Mouse (Mus musculus) liver, adult 2 months (tissue): ENCODE results near the gene Cdc34.

Experiments
- CTCF ChIP-seq: fragments of 200-500 bp; IDR thresholded peaks from 2 replicates; pipeline ENCODE4 v1.5.1; 2011; ENCODE audit warnings: low read depth, low read length, control low read depth
- POLR2A ChIP-seq: fragments of 200-500 bp; IDR thresholded peaks from 2 replicates; pipeline ENCODE4 v1.6.1; 2011; ENCODE audit warnings: low read length, control low read depth; ENCODE audit not compliant: insufficient read depth; ENCODE audit errors: extremely low read depth

- no peak for TF ChIP-seq CTCF
- TF ChIP-seq POLR2A = no peak
These were observed 46.6 kb downstream of the Cdc34 start for GRCm38 (mm10) chr10:79728323-79729249.
